Mouse (Mus musculus): ENCODE measurements around the gene Spata22. TPM values are rescaled to one million over a fixed set of nuclear protein-coding genes. Genes with fewer than 3 reads are reported as not detected.

Gene Spata22
- total RNA-seq, 2 experiments from 2014 or later, result not detected

Other genes starting within 250 kb of the Spata22 start
- under 1 TPM; 0.14 to 0.17 TPM for gene Itgae, start 239.2 kb upstream of the Spata22 start, total RNA-seq (2021)
- gene Haspin, start 191.4 kb upstream of the Spata22 start, total RNA-seq (2021), result under 1 TPM; 0.18 to 0.25 TPM
- gene P2rx5, start 169.3 kb upstream of the Spata22 start, total RNA-seq (2021), result under 1 TPM; 0.54 to 0.72 TPM
- 10 to 100 TPM; 54.4 to 58.8 TPM for gene Emc6, start 152.7 kb upstream of the Spata22 start, total RNA-seq (2021)
- gene Tax1bp3, start 152.7 kb upstream of the Spata22 start, total RNA-seq (2021), result 1 to 10 TPM; 6.9 to 9.3 TPM
- 10 to 100 TPM; 15.4 to 24.9 TPM for gene Ctns, start 130.7 kb upstream of the Spata22 start, total RNA-seq (2021)
- 1 to 10 TPM; 3.1 TPM for gene Shpk, start 130.3 kb upstream of the Spata22 start, total RNA-seq (2021)
- not detected for gene Trpv1, start 95.4 kb upstream of the Spata22 start, total RNA-seq (2021)
- under 1 TPM; 0.35 to 0.39 TPM for gene Trpv3, start 62.4 kb upstream of the Spata22 start, total RNA-seq (2021)
- 10 to 100 TPM; 12.0 to 17.3 TPM for gene Aspa, start 145 bp upstream of the Spata22 start, total RNA-seq (2021)
- gene Gm49340, start within 50 bp of the Spata22 start, total RNA-seq (2021), result not detected
- gene Olfr20, start 21.0 kb downstream of the Spata22 start, total RNA-seq (2021), result not detected
- gene Olfr376, start 41.5 kb downstream of the Spata22 start, total RNA-seq (2021), result not detected
- not detected for gene Olfr1, start 69.9 kb downstream of the Spata22 start, total RNA-seq (2021)
- not detected for gene Olfr378, start 98.7 kb downstream of the Spata22 start, total RNA-seq (2021)
- not detected for gene Olfr380, start 127.8 kb downstream of the Spata22 start, total RNA-seq (2021)
- gene Olfr381, start 161.9 kb downstream of the Spata22 start, total RNA-seq (2021), result not detected
- not detected for gene Olfr382, start 187.5 kb downstream of the Spata22 start, total RNA-seq (2021)

All from left cerebral cortex, postnatal 36 days (tissue).